Mouse (Mus musculus) embryonic facial prominence, embryonic 14.5 days (tissue): ENCODE measurements at regions not wholly inside any gene's neighbourhood (a gene's known extent, or its start where the extent isn't known, plus 50 kb on each side); places are given as distances from the start of the nearest gene placed in this dataset.

Source experiments
- ATAC-seq: fragments of 200-750 bp; cut with Nextera tagmentation; 2 replicates; pipeline ENCODE4 v1.8.0; 2017; ENCODE audit warnings: low read depth, moderate number of reproducible peaks, moderate TSS enrichment
- DNase-seq: peaks from one replicate; pipeline ENCODE4 v3.0.0-alpha.2; 2015; ENCODE audit warnings: low spot score
- H3K27ac ChIP-seq: fragments of 300-500 bp; sonication (generic); replicated peaks from 2 replicates; pipeline ENCODE4 v1.5.1; 2014; ENCODE audit warnings: low read depth, mild to moderate bottlenecking, low read length, moderate library complexity
- H3K27me3 ChIP-seq: fragments of 300-500 bp; sonication (generic); replicated peaks from 2 replicates; pipeline ENCODE4 v1.6.1; 2014; ENCODE audit warnings: low read length; ENCODE audit not compliant: control insufficient read depth, insufficient read depth
- H3K36me3 ChIP-seq: fragments of 300-500 bp; sonication (generic); 2 replicates; pipeline ENCODE4 v1.6.1; 2014; ENCODE audit warnings: low read length, mixed read lengths; ENCODE audit not compliant: control insufficient read depth, insufficient read depth
- H3K4me1 ChIP-seq: fragments of 300-500 bp; sonication (generic); 2 replicates; pipeline ENCODE4 v1.6.1; 2014; ENCODE audit warnings: antibody characterized with exemption, low read length; ENCODE audit not compliant: control insufficient read depth, insufficient read depth
- H3K4me2 ChIP-seq: fragments of 300-500 bp; sonication (generic); 2 replicates; pipeline ENCODE4 v1.6.1; 2014; ENCODE audit warnings: low read depth, mild to moderate bottlenecking, low read length, moderate library complexity, mixed read lengths
- H3K4me3 ChIP-seq: fragments of 300-500 bp; sonication (generic); 2 replicates; pipeline ENCODE4 v1.5.1; 2014; ENCODE audit warnings: low read depth, mild to moderate bottlenecking, low read length
- H3K9ac ChIP-seq: fragments of 300-500 bp; sonication (generic); 2 replicates; pipeline ENCODE4 v1.6.1; 2014; ENCODE audit warnings: low read depth, mild to moderate bottlenecking, low read length, moderate library complexity, mixed read lengths
- H3K9me3 ChIP-seq: fragments of 300-500 bp; sonication (generic); 2 replicates; pipeline ENCODE4 v1.6.1; 2016; ENCODE audit warnings: low read length; ENCODE audit not compliant: control insufficient read depth
- WGBS: fragments of 180-500 bp; shearing (Covaris S2); extraction: QIAGEN DNeasy Blood & Tissue Kit; methylation state at CpG from one replicate; pipeline ENCODE4 v1.1.7; 2014; 5-methylcytosine and 5-hydroxymethylcytosine counted together

GRCm38 (mm10) chr1:189065152-189065910 is 57.7 kb upstream of the Kctd3 start:
- Histone ChIP-seq H3K27ac (no peak overlapping the region), H3K9ac (no peak overlapping the region), H3K27me3 (no peaks in the 10 kb centered on the region), H3K9me3 (no peaks in the 10 kb centered on the region), H3K4me1 (peaks cover 3% of the 10 kb centered on the region; the same call in 1 of the 2 replicates), H3K4me3 (no peak overlapping the region), H3K4me2 (no peak overlapping the region), H3K36me3 (no peaks in the 10 kb centered on the region)
- WGBS = 83% methylated on average over 5 of the region's 5 CpGs
- DNase-seq (no peak), ATAC-seq (no peak)

DNA sequence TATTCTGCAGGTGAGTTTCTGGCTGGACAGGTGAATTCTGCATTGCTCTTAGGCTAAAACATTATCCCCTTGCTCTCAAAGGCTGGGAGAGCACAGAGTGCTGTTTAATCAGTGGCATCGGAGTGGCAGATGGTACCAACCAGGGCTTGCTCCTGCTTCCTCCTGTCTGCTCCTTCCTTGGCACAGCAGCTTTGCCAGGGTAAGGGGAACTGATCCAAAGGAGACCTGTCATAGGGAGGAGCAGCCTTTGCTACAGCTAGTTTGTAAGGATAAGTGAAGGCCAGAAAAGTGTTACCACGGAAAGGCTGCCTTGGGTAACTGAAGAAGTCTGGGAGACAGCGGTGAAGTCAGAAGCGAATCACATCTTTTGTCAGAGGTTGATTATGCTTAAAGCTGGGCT is 57.0 kb upstream of the Kctd3 start:
- no peaks in the 10 kb centered on the region for H3K36me3 ChIP-seq
- no peak overlapping the region for H3K27ac ChIP-seq
- DNase-seq (no peak), ATAC-seq (no peak)
- no peak overlapping the region for H3K9ac ChIP-seq
- no peaks in the 10 kb centered on the region for H3K27me3 ChIP-seq
- no peak overlapping the region for H3K4me2 ChIP-seq
- H3K4me3 ChIP-seq = no peak overlapping the region
- WGBS = 89% methylated on average over 4 of the region's 4 CpGs
- H3K4me1 ChIP-seq = peaks cover 3% of the 10 kb centered on the region; the same call in 1 of the 2 replicates
- no peaks in the 10 kb centered on the region for H3K9me3 ChIP-seq

GRCm38 (mm10) chr1:189063699-189064098 is 56.1 kb upstream of the Kctd3 start:
- H3K4me1 ChIP-seq = peaks cover 3% of the 10 kb centered on the region; the same call in 1 of the 2 replicates
- WGBS = 74% methylated on average over 2 of the region's 2 CpGs
- DNase-seq = no peak
- no peak overlapping the region for H3K4me3 ChIP-seq
- H3K36me3 ChIP-seq = no peaks in the 10 kb centered on the region
- H3K9ac ChIP-seq = no peak overlapping the region
- no peak for ATAC-seq
- H3K9me3 ChIP-seq = no peaks in the 10 kb centered on the region
- H3K27me3 ChIP-seq = no peaks in the 10 kb centered on the region
- H3K27ac ChIP-seq = no peak overlapping the region
- H3K4me2 ChIP-seq = no peak overlapping the region

DNA sequence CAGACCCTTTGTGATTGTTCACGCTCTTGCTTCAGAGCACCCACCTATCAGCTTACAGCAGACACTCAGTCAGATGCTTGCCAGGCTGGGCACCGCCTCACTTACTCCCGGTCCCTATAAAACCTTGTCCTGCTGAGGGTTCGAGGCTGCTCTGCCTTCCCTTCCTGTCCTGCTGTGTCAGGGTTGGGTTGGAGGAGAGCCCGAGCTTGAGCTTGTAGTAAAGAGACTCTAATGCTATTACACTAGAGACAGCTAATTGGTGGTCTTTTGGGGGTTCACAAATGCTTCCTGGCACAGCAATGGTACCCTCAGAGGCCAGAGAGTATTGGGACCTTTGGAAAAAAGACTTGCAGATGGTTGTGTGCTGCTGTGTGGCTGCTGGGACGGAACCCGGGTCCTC is 55.6 kb upstream of the Kctd3 start:
- Histone ChIP-seq H3K9me3 (no peaks in the 10 kb centered on the region), H3K4me3 (no peak overlapping the region), H3K27me3 (no peaks in the 10 kb centered on the region), H3K36me3 (no peaks in the 10 kb centered on the region), H3K4me2 (no peak overlapping the region), H3K4me1 (peaks cover 3% of the 10 kb centered on the region; the same call in 1 of the 2 replicates), H3K9ac (no peak overlapping the region), H3K27ac (no peak overlapping the region)
- ATAC-seq (no peak), DNase-seq (no peak)
- 83% methylated on average over 7 of the region's 7 CpGs for WGBS
